Mouse (Mus musculus): Measurements from ENCODE around the gene Hist1h4j. TPM values are rescaled to one million over a fixed set of nuclear protein-coding genes. Genes with fewer than 3 reads are reported as not detected.
A peak's percentile ranks its signal among the peaks of the same experiment; 100 is the strongest.
"Not testable (repeated sequence)": the region's sequence is repeated elsewhere in the genome, so short reads cannot be mapped to it uniquely, and the experiment has no call there.

The Hist1h4j gene
- total RNA-seq, 2 experiments from 2014 or later = 0.43 to 0.59 TPM

GRCm38 (mm10) chr13:21779767-21780731 lies 45.2 kb downstream of the Hist1h4j start, which contains the start of gene Hist1h1b:
Hist1h1b (minus strand) TSS chr13:21780625.
- peak; percentile 9 for DNase-seq (ENCODE audit: low spot score)

- no peak for DNase-seq (ENCODE audit: low spot score)
These were observed 46.2 kb downstream of the Hist1h4j start for GRCm38 (mm10) chr13:21781021-21781555.

GRCm38 (mm10) chr13:21781639-21782038 lies 46.8 kb downstream of the Hist1h4j start:
- DNase-seq (ENCODE audit: low spot score) = no peak

- not testable (repeated sequence) for DNase-seq (ENCODE audit: low spot score)
These were observed 47.7 kb downstream of the Hist1h4j start for GRCm38 (mm10) chr13:21782361-21783254.

GRCm38 (mm10) chr13:21783255-21783617 lies 48.4 kb downstream of the Hist1h4j start, which contains the start of gene Hist1h3i:
Hist1h3i (minus strand) TSS chr13:21783370.
- peak; percentile 35 for DNase-seq (ENCODE audit: low spot score)

- DNase-seq (ENCODE audit: low spot score) = no peak
These were observed 48.9 kb downstream of the Hist1h4j start for GRCm38 (mm10) chr13:21783734-21784161.

- DNase-seq (ENCODE audit: low spot score) = no peak
These were observed 49.4 kb downstream of the Hist1h4j start for GRCm38 (mm10) chr13:21784311-21784710.

Small RNA genes within 50 kb of the gene (microRNA-seq; reads per million reads assigned to microRNA genes)
- gene Gm44357 (not detected), gene Gm44367 (not detected), gene Gm44454 (not detected)

Other genes starting within 250 kb of the Hist1h4j start
- 10 to 100 TPM; 22.8 to 23.3 TPM for gene AK157302, start 239.8 kb upstream of the Hist1h4j start, total RNA-seq (2021)
- gene Gm11273, start 233.6 kb upstream of the Hist1h4j start, total RNA-seq (2021) = 100 to 1,000 TPM; 144 to 150 TPM
- 1 to 10 TPM; 6.2 to 6.3 TPM for gene Zkscan8, start 203.9 kb upstream of the Hist1h4j start, total RNA-seq (2021)
- not detected for gene Olfr1366, start 192.3 kb upstream of the Hist1h4j start, total RNA-seq (2021)
- gene Olfr1535, start 175.2 kb upstream of the Hist1h4j start, total RNA-seq (2021) = not detected
- not detected for gene Olfr1364, start 153.3 kb upstream of the Hist1h4j start, total RNA-seq (2021)
- gene Olfr1362, start 121.0 kb upstream of the Hist1h4j start, total RNA-seq (2021) = not detected
- gene Olfr11, start 92.5 kb upstream of the Hist1h4j start, total RNA-seq (2021) = not detected
- gene Olfr1361, start 71.7 kb upstream of the Hist1h4j start, total RNA-seq (2021) = not detected
- gene Olfr1360, start 57.7 kb upstream of the Hist1h4j start, total RNA-seq (2021) = not detected
- not detected for gene Olfr1359, start 37.0 kb upstream of the Hist1h4j start, total RNA-seq (2021)
- 1 to 10 TPM; 3.4 to 3.7 TPM for gene Hist1h2bl, start 18.9 kb upstream of the Hist1h4j start, total RNA-seq (2021)
- gene Hist1h2ai, start 18.6 kb upstream of the Hist1h4j start, total RNA-seq (2021) = 1 to 10 TPM in 1 of 2 experiments, not detected in 1; 1.5 TPM
- 1 to 10 TPM in 1 of 2 experiments, not detected in 1; 2.3 TPM for gene Hist1h3h, start 17.4 kb upstream of the Hist1h4j start, total RNA-seq (2021)
- gene Hist1h2bm, start 13.0 kb upstream of the Hist1h4j start, total RNA-seq (2021) = not detected
- gene Hist1h4k, start 15.4 kb downstream of the Hist1h4j start, total RNA-seq (2021) = 10 to 100 TPM; 15.2 to 22.0 TPM
- gene Hist1h2ak, start 18.8 kb downstream of the Hist1h4j start, total RNA-seq (2021) = not detected
- gene Hist1h2bn, start 19.1 kb downstream of the Hist1h4j start, total RNA-seq (2021) = 1 to 10 TPM in 1 of 2 experiments, not detected in 1; 1.1 TPM
- under 1 TPM; 0.32 to 0.52 TPM for gene Hist1h1b, start 45.6 kb downstream of the Hist1h4j start, total RNA-seq (2021)
- 10 to 100 TPM; 12.0 to 12.2 TPM for gene Hist1h3i, start 48.3 kb downstream of the Hist1h4j start, total RNA-seq (2021)
- not detected for gene Hist1h2an, start 52.2 kb downstream of the Hist1h4j start, total RNA-seq (2021)
- gene Hist1h2bp, start 52.4 kb downstream of the Hist1h4j start, total RNA-seq (2021) = not detected
- gene Hist1h2bq, start 75.1 kb downstream of the Hist1h4j start, total RNA-seq (2021) = 10 to 100 TPM; 14.4 to 17.7 TPM
- gene Hist1h2ao, start 75.4 kb downstream of the Hist1h4j start, total RNA-seq (2021) = 1 to 10 TPM; 3.1 to 3.5 TPM
- gene Hist1h4m, start 76.7 kb downstream of the Hist1h4j start, total RNA-seq (2021) = 10 to 100 TPM; 46.0 to 49.7 TPM
- gene Hist1h4n, start 97.1 kb downstream of the Hist1h4j start, total RNA-seq (2021) = 1 to 10 TPM; 5.3 to 9.1 TPM
- not detected for gene Hist1h2ap, start 98.4 kb downstream of the Hist1h4j start, total RNA-seq (2021)
- gene Hist1h2br, start 98.7 kb downstream of the Hist1h4j start, total RNA-seq (2021) = 10 to 100 TPM; 14.3 to 17.8 TPM
- under 1 TPM; 0.48 to 0.69 TPM for gene Zfp184, start 210.0 kb downstream of the Hist1h4j start, total RNA-seq (2021)
- gene Pom121l2, start 246.1 kb downstream of the Hist1h4j start, total RNA-seq (2021) = not detected

All from gastrocnemius, adult 18-20 months (tissue).